Mouse (Mus musculus): ENCODE data around the gene Csrnp3. TPM values are rescaled to one million over a fixed set of nuclear protein-coding genes. Genes with fewer than 3 reads are reported as not detected.

Csrnp3 gene
- total and polyA plus RNA-seq, 3 experiments: not detected

DNA sequence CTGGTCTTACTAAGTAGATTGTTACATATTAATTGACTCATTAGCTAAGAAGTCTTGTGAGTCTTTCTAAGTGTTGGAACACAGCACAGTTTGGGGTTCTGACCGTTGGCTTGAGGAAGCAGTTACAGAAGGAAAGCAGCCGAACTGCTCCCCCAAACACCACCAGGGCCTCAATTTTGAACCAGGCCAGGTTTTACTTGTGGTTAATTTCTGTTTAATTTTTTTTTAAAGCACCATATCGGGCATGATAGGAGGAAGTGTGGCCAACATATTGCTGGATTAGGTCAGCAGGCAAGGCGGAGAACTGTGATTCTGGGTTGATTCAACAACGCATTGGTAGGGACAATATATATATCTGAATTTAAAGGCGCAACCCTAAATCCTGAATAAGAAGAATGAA is 135.9 kb downstream of the Csrnp3 start:
- no peaks in the 10 kb centered on the region for H3K27me3 ChIP-seq (ENCODE audit: control insufficient read depth in 1 of 2, insufficient read depth in 2 of 2, low read length in 2 of 2)
- H3K9me3 ChIP-seq (replicated peaks; ENCODE audit: insufficient read depth, low read length): no peaks in the 10 kb centered on the region
- TF ChIP-seq POLR2A (IDR thresholded peaks at IDR 0.05; ENCODE audit: control insufficient read depth in 1 of 2, insufficient read depth in 1 of 2, low read depth in 1 of 2, low read length in 2 of 2, poor library complexity in 1 of 2) (no peak), CHD2 (IDR thresholded peaks at IDR 0.05; ENCODE audit: low read length) (no peak), RAD21 (IDR thresholded peaks at IDR 0.05; ENCODE audit: low read depth, low read length) (no peak), ZNF384 (IDR thresholded peaks at IDR 0.05; ENCODE audit: low read depth, low read length) (no peak), EP300 (IDR thresholded peaks at IDR 0.05; ENCODE audit: low read depth in 1 of 2, low read length in 2 of 2) (no peak), CTCF (IDR thresholded peaks at IDR 0.05 in 2 of 3, conservative IDR thresholded peaks at IDR 0.05 in 1 of 3; ENCODE audit: control insufficient read depth in 1 of 3, insufficient read depth in 1 of 3, low read depth in 2 of 3, low read length in 3 of 3, poor library complexity in 1 of 3, severe bottlenecking in 1 of 3) (no peak)
- no peak overlapping the region for H3K4me3 ChIP-seq (ENCODE audit: control insufficient read depth in 1 of 2, insufficient read depth in 1 of 2, low read depth in 2 of 2, low read length in 2 of 2)
- DNase-seq (ENCODE audit: low read depth, low spot score): no peak
- no peaks in the 10 kb centered on the region for H3K36me3 ChIP-seq (ENCODE audit: control insufficient read depth in 1 of 2, insufficient read depth in 2 of 2, low read length in 2 of 2)
- no peak overlapping the region for H3K9ac ChIP-seq (ENCODE audit: control insufficient read depth, low read depth, low read length, poor library complexity, severe bottlenecking)
- H3K4me1 ChIP-seq (ENCODE audit: control insufficient read depth in 1 of 2, insufficient read depth in 2 of 2, low read length in 2 of 2): no peaks in the 10 kb centered on the region
- no peaks in the 10 kb centered on the region for H3K79me2 ChIP-seq (ENCODE audit: control insufficient read depth, insufficient read depth, low read length, poor library complexity)
- H3K27ac ChIP-seq (ENCODE audit: control insufficient read depth, low read depth, low read length): no peak overlapping the region

DNA sequence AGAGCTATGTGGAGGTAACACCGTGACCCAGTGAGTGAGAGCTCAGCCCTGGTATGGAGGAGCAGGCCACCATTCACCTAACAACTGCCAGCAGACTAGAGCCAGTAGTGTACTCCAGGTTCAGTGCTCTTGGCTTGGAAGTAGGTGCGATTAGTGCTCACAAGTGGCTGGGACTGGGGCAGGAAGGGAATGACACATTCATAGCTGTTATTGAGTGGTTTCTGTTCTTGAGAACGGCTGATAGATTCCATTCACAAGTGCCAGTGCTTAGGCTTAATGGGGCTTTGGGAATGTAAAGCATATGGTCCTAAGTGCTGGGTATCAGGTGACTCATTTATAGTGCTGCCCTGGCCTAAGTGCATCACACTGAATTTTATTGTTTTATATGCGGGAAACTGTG is 136.4 kb downstream of the Csrnp3 start:
- no peak overlapping the region for H3K27ac ChIP-seq (ENCODE audit: control insufficient read depth, low read depth, low read length)
- TF ChIP-seq MAZ (IDR thresholded peaks at IDR 0.05; ENCODE audit: low read depth, low read length) (no peak), TAL1 (IDR thresholded peaks at IDR 0.05; ENCODE audit: low read length) (no peak), MAFK (IDR thresholded peaks at IDR 0.05; ENCODE audit: borderline replicate concordance, low read depth, low read length) (no peak), ETS1 (IDR thresholded peaks at IDR 0.05; ENCODE audit: low read depth, low read length) (no peak), HCFC1 (IDR thresholded peaks at IDR 0.05; ENCODE audit: low read depth, low read length) (no peak), ELF1 (IDR thresholded peaks at IDR 0.05; ENCODE audit: low read depth, low read length) (no peak), JUND (IDR thresholded peaks at IDR 0.05; ENCODE audit: low read depth, low read length) (no peak), POLR2A (IDR thresholded peaks at IDR 0.05; ENCODE audit: control insufficient read depth in 1 of 2, insufficient read depth in 1 of 2, low read depth in 1 of 2, low read length in 2 of 2, poor library complexity in 1 of 2) (no peak), ZKSCAN1 (IDR thresholded peaks at IDR 0.05; ENCODE audit: low read depth, low read length) (no peak), POLR2AphosphoS2 (IDR thresholded peaks at IDR 0.05; ENCODE audit: low read length) (no peak), TCF12 (IDR thresholded peaks at IDR 0.05; ENCODE audit: low read depth, low read length) (no peak), GATA1 (IDR thresholded peaks at IDR 0.05; ENCODE audit: low read depth, low read length) (no peak), CHD2 (IDR thresholded peaks at IDR 0.05; ENCODE audit: low read length) (no peak), GABPA (IDR thresholded peaks at IDR 0.05; ENCODE audit: low read depth, low read length) (no peak), RAD21 (IDR thresholded peaks at IDR 0.05; ENCODE audit: low read depth, low read length) (no peak), CTCF (IDR thresholded peaks at IDR 0.05 in 2 of 3, conservative IDR thresholded peaks at IDR 0.05 in 1 of 3; ENCODE audit: control insufficient read depth in 1 of 3, insufficient read depth in 1 of 3, low read depth in 2 of 3, low read length in 3 of 3, poor library complexity in 1 of 3, severe bottlenecking in 1 of 3) (no peak), SIN3A (IDR thresholded peaks at IDR 0.05; ENCODE audit: low read length) (no peak), NRF1 (IDR thresholded peaks at IDR 0.05; ENCODE audit: insufficient read depth, low read depth, low read length, poor library complexity, severe bottlenecking) (no peak)
- DNase-seq (ENCODE audit: low read depth, low spot score): no peak
- H3K4me1 ChIP-seq (ENCODE audit: control insufficient read depth in 1 of 2, insufficient read depth in 2 of 2, low read length in 2 of 2): no peaks in the 10 kb centered on the region
- H3K27me3 ChIP-seq (ENCODE audit: control insufficient read depth in 1 of 2, insufficient read depth in 2 of 2, low read length in 2 of 2): no peaks in the 10 kb centered on the region
- no peak overlapping the region for H3K4me3 ChIP-seq (ENCODE audit: control insufficient read depth in 1 of 2, insufficient read depth in 1 of 2, low read depth in 2 of 2, low read length in 2 of 2)
- no peaks in the 10 kb centered on the region for H3K79me2 ChIP-seq (ENCODE audit: control insufficient read depth, insufficient read depth, low read length, poor library complexity)
- H3K36me3 ChIP-seq (ENCODE audit: control insufficient read depth in 1 of 2, insufficient read depth in 2 of 2, low read length in 2 of 2): no peaks in the 10 kb centered on the region
- no peak overlapping the region for H3K9ac ChIP-seq (ENCODE audit: control insufficient read depth, low read depth, low read length, poor library complexity, severe bottlenecking)
- H3K9me3 ChIP-seq (replicated peaks; ENCODE audit: insufficient read depth, low read length): no peaks in the 10 kb centered on the region
